Mouse (Mus musculus) midbrain, postnatal 0 days (tissue): ENCODE results near the gene Ank2. TPM values are rescaled to one million over a fixed set of nuclear protein-coding genes. Genes with fewer than 3 reads are reported as not detected.

Source experiments
- ATAC-seq: fragments of 200-750 bp; cut with Nextera tagmentation; 2 replicates; pipeline ENCODE4 v1.8.0; 2017; ENCODE audit warnings: moderate number of reproducible peaks, mild to moderate bottlenecking, moderate TSS enrichment, moderate library complexity; ENCODE audit not compliant: low FRiP score
- DNase-seq: peaks from one replicate; pipeline ENCODE4 v3.0.0-alpha.2; 2015; ENCODE audit warnings: low spot score
- H3K27ac ChIP-seq: fragments of 300-500 bp; sonication (generic); 2 replicates; pipeline ENCODE4 v1.5.1; 2014; ENCODE audit warnings: low read depth, mild to moderate bottlenecking, low read length, mixed read lengths
- H3K27me3 ChIP-seq: fragments of 300-500 bp; sonication (generic); 2 replicates; pipeline ENCODE4 v1.6.1; 2014; ENCODE audit warnings: low read length, control low read depth, mixed read lengths; ENCODE audit not compliant: insufficient read depth
- H3K36me3 ChIP-seq: fragments of 300-500 bp; sonication (generic); 2 replicates; pipeline ENCODE4 v1.6.1; 2014; ENCODE audit warnings: low read length, control low read depth, mixed read lengths; ENCODE audit not compliant: insufficient read depth
- H3K4me1 ChIP-seq: fragments of 300-500 bp; sonication (generic); 2 replicates; pipeline ENCODE4 v1.6.1; 2014; ENCODE audit warnings: mild to moderate bottlenecking, control low read depth, antibody characterized with exemption, low read length, mixed read lengths; ENCODE audit not compliant: insufficient read depth
- H3K4me2 ChIP-seq: fragments of 300-500 bp; sonication (generic); 2 replicates; pipeline ENCODE4 v1.6.1; 2014; ENCODE audit warnings: low read depth, mild to moderate bottlenecking, low read length, mixed read lengths; ENCODE audit not compliant: poor library complexity, severe bottlenecking
- H3K4me3 ChIP-seq: fragments of 300-500 bp; sonication (generic); 2 replicates; pipeline ENCODE4 v1.5.1; 2014; ENCODE audit warnings: low read depth, mild to moderate bottlenecking, low read length, moderate library complexity
- H3K9ac ChIP-seq: fragments of 300-500 bp; sonication (generic); replicated peaks from 2 replicates; pipeline ENCODE4 v1.6.1; 2014; ENCODE audit warnings: mild to moderate bottlenecking, low read length, moderate library complexity, mixed read lengths; ENCODE audit not compliant: poor library complexity, severe bottlenecking
- H3K9me3 ChIP-seq: fragments of 300-500 bp; sonication (generic); 2 replicates; pipeline ENCODE4 v1.6.1; 2016; ENCODE audit warnings: low read length, control low read depth
- CTCF ChIP-seq: IDR thresholded peaks from 2 replicates; pipeline ENCODE4 v1.5.1; 2016; ENCODE audit warnings: antibody characterized with exemption, mild to moderate bottlenecking
- WGBS: fragments of 180-500 bp; shearing (Covaris S2); extraction: QIAGEN DNeasy Blood & Tissue Kit; methylation state at CpG from one replicate; pipeline ENCODE4 v1.1.7; 2014; 5-methylcytosine and 5-hydroxymethylcytosine counted together
- polyA plus RNA-seq: library from polyadenylated mRNA; unstranded; fragments of >200 nt; fragmentation: Nextera tagmentation; extraction: Ambion mirVana; gene quantifications from 2 replicates; pipeline ENCODE4 v1.2.1, GENCODE M21; 2015
- total RNA-seq: library from RNA; depleted of rRNA; stranded (reverse); fragments of >200 nt; gene quantifications from 2 replicates; pipeline ENCODE4 v1.2.3, GENCODE M21; 2014

Gene Ank2
- total and polyA plus RNA-seq, 2 experiments from 2014 or later, result 200 to 623 TPM

- H3K36me3 ChIP-seq, result no peaks in the 10 kb centered on the region
- H3K4me3 ChIP-seq, result no peak overlapping the region
- no peaks in the 10 kb centered on the region for H3K27me3 ChIP-seq
- 56% methylated on average over 3 of the region's 3 CpGs for WGBS
- H3K9ac ChIP-seq, result no peak overlapping the region
- 0 out of 2 replicates have a peak, but pooled peaks cover 5% of the 10 kb centered on the region for H3K4me1 ChIP-seq
- no peaks in the 10 kb centered on the region for H3K9me3 ChIP-seq
- H3K27ac ChIP-seq, result no peak overlapping the region
- ATAC-seq (no peak), DNase-seq (no peak)
- no peak overlapping the region for H3K4me2 ChIP-seq
- no peak for TF ChIP-seq CTCF
Measured at GRCm38 (mm10) chr3:127126220-127126619, 372.9 kb downstream of the Ank2 start.

- Histone ChIP-seq H3K27me3 (no peaks in the 10 kb centered on the region), H3K9ac (no peak overlapping the region), H3K4me2 (no peak overlapping the region), H3K9me3 (no peaks in the 10 kb centered on the region), H3K4me3 (no peak overlapping the region), H3K27ac (no peak overlapping the region), H3K4me1 (0 out of 2 replicates have a peak, but pooled peaks cover 5% of the 10 kb centered on the region), H3K36me3 (no peaks in the 10 kb centered on the region)
- DNase-seq (no peak), ATAC-seq (no peak)
- 42% methylated on average over 10 of the region's 10 CpGs for WGBS
- no peak for TF ChIP-seq CTCF
Measured at GRCm38 (mm10) chr3:127124375-127124993, 374.7 kb downstream of the Ank2 start.

GRCm38 (mm10) chr3:127123376-127123775 is 375.8 kb downstream of the Ank2 start:
- WGBS, result 53% methylated on average over 8 of the region's 8 CpGs
- no peak for TF ChIP-seq CTCF
- ATAC-seq (no peak), DNase-seq (no peak)
- no peak overlapping the region for H3K4me2 ChIP-seq
- H3K9ac ChIP-seq, result no peak overlapping the region
- no peaks in the 10 kb centered on the region for H3K9me3 ChIP-seq
- H3K4me1 ChIP-seq, result 0 out of 2 replicates have a peak, but pooled peaks cover 5% of the 10 kb centered on the region
- no peaks in the 10 kb centered on the region for H3K36me3 ChIP-seq
- H3K4me3 ChIP-seq, result no peak overlapping the region
- H3K27ac ChIP-seq, result no peak overlapping the region
- H3K27me3 ChIP-seq, result no peaks in the 10 kb centered on the region

GRCm38 (mm10) chr3:127118777-127119176 is 380.4 kb downstream of the Ank2 start:
- 90% methylated on average over 4 of the region's 4 CpGs for WGBS
- no peak for TF ChIP-seq CTCF
- Histone ChIP-seq H3K9me3 (no peaks in the 10 kb centered on the region), H3K27me3 (no peaks in the 10 kb centered on the region), H3K27ac (no peak overlapping the region), H3K36me3 (no peaks in the 10 kb centered on the region), H3K4me3 (no peak overlapping the region), H3K4me2 (no peak overlapping the region), H3K4me1 (no peaks in the 10 kb centered on the region), H3K9ac (no peak overlapping the region)
- ATAC-seq (no peak), DNase-seq (no peak)

GRCm38 (mm10) chr3:127116226-127116625 is 382.9 kb downstream of the Ank2 start:
- WGBS, result 68% methylated on average over 6 of the region's 6 CpGs
- Histone ChIP-seq H3K4me3 (no peak overlapping the region), H3K27ac (no peak overlapping the region), H3K4me1 (no peaks in the 10 kb centered on the region), H3K27me3 (no peaks in the 10 kb centered on the region), H3K9ac (no peak overlapping the region), H3K36me3 (no peaks in the 10 kb centered on the region), H3K9me3 (no peaks in the 10 kb centered on the region), H3K4me2 (no peak overlapping the region)
- TF ChIP-seq CTCF, result no peak
- DNase-seq, result no peak
- no peak for ATAC-seq

GRCm38 (mm10) chr3:127113238-127113637 is 385.9 kb downstream of the Ank2 start:
- H3K27ac ChIP-seq, result no peak overlapping the region
- H3K4me1 ChIP-seq, result no peaks in the 10 kb centered on the region
- H3K36me3 ChIP-seq, result no peaks in the 10 kb centered on the region
- WGBS, result 74% methylated on average over 7 of the region's 7 CpGs
- no peak overlapping the region for H3K4me3 ChIP-seq
- DNase-seq (no peak), ATAC-seq (no peak)
- H3K4me2 ChIP-seq, result no peak overlapping the region
- no peaks in the 10 kb centered on the region for H3K27me3 ChIP-seq
- H3K9ac ChIP-seq, result no peak overlapping the region
- no peaks in the 10 kb centered on the region for H3K9me3 ChIP-seq
- TF ChIP-seq CTCF, result no peak
